Mouse (Mus musculus) thymus, adult 2 months (tissue): ENCODE results near the gene Irs1. TPM values are rescaled to one million over a fixed set of nuclear protein-coding genes. Genes with fewer than 3 reads are reported as not detected.

Experiments
- DNase-seq: peaks from one replicate; pipeline ENCODE4 v3.0.0; 2021
- H3K27ac ChIP-seq: fragments of 200-500 bp; 2 replicates; pipeline ENCODE4 v1.5.1; 2012; ENCODE audit warnings: low read length, control low read depth; ENCODE audit not compliant: control insufficient read depth, insufficient read depth
- H3K27me3 ChIP-seq: fragments of 200-500 bp; 2 replicates; pipeline ENCODE4 v1.6.1; 2012; ENCODE audit warnings: mild to moderate bottlenecking, low read length, moderate library complexity, mixed read lengths; ENCODE audit not compliant: control insufficient read depth, insufficient read depth
- H3K36me3 ChIP-seq: fragments of 200-500 bp; 2 replicates; pipeline ENCODE4 v1.6.1; 2012; ENCODE audit warnings: mild to moderate bottlenecking, low read length, moderate library complexity; ENCODE audit not compliant: control insufficient read depth, insufficient read depth
- H3K4me1 ChIP-seq: fragments of 200-500 bp; replicated peaks from 2 replicates; pipeline ENCODE4 v1.6.1; 2012; ENCODE audit warnings: low read length; ENCODE audit not compliant: control insufficient read depth, insufficient read depth
- H3K4me3 ChIP-seq: fragments of 200-500 bp; 2 replicates; pipeline ENCODE4 v1.5.1; 2012; ENCODE audit warnings: mild to moderate bottlenecking, low read length, control low read depth, moderate library complexity; ENCODE audit not compliant: control insufficient read depth, insufficient read depth
- CTCF ChIP-seq: fragments of 200-500 bp; IDR thresholded peaks from 2 replicates; pipeline ENCODE4 v1.5.1; 2012; ENCODE audit warnings: mild to moderate bottlenecking, control low read depth, low read length, moderate library complexity, borderline replicate concordance; ENCODE audit not compliant: control insufficient read depth, poor library complexity, insufficient read depth; ENCODE audit errors: extremely low read depth
- POLR2A ChIP-seq: fragments of 200-500 bp; IDR thresholded peaks from 2 replicates; pipeline ENCODE4 v1.6.1; 2012; ENCODE audit warnings: mild to moderate bottlenecking, low read length, control low read depth, moderate library complexity; ENCODE audit not compliant: control insufficient read depth, poor library complexity, insufficient read depth; ENCODE audit errors: extremely low read depth
- WGBS: fragments of 180-500 bp; shearing (Covaris S2); methylation state at CpG from one replicate; pipeline ENCODE4 v1.1.7; 2018; 5-methylcytosine and 5-hydroxymethylcytosine counted together
- polyA plus RNA-seq: library from polyadenylated mRNA; depleted of rRNA; stranded (reverse); fragments of >200 nt; gene quantifications from 2 replicates; pipeline ENCODE4 v1.2.3, GENCODE M21; 2012; rRNA removed

The Irs1 gene
- polyA plus RNA-seq, 1 experiment, result 1.8 TPM

- no peaks in the 10 kb centered on the region for H3K36me3 ChIP-seq
- H3K4me1 ChIP-seq, result no peaks in the 10 kb centered on the region
- H3K27me3 ChIP-seq, result no peaks in the 10 kb centered on the region
- TF ChIP-seq POLR2A (no peak), CTCF (no peak)
- no peak overlapping the region for H3K4me3 ChIP-seq
- no peak overlapping the region for H3K27ac ChIP-seq
- no peak for DNase-seq
- WGBS, result 73% methylated on average over 3 of the region's 3 CpGs
These were observed 99.6 kb downstream of the Irs1 start for GRCm38 (mm10) chr1:82191579-82191978.

DNA sequence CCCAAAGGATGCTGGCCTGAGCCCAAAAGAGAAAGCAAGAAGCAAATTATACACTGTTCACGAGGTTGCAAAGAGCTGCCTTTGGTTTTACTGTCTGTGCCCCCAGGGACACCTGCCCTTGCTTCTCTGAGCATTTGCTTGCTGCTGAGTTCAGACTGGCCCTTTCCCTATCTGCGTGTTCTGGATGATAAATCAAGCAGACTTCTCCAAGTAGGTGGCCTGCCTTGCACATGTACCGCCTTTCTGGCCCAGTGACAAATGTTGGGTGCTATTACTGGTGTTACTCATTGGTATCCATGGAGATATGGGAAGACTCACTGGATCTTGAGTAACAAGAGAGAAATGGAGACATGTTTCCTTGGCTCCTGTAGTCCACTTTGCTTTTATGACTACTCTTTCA lies 101.7 kb downstream of the Irs1 start:
- Histone ChIP-seq H3K4me1 (no peaks in the 10 kb centered on the region), H3K27ac (no peak overlapping the region), H3K27me3 (no peaks in the 10 kb centered on the region), H3K36me3 (no peaks in the 10 kb centered on the region), H3K4me3 (no peak overlapping the region)
- DNase-seq, result no peak
- TF ChIP-seq POLR2A (no peak), CTCF (no peak)
- WGBS, result 78% methylated on average over 3 of the region's 3 CpGs

DNA sequence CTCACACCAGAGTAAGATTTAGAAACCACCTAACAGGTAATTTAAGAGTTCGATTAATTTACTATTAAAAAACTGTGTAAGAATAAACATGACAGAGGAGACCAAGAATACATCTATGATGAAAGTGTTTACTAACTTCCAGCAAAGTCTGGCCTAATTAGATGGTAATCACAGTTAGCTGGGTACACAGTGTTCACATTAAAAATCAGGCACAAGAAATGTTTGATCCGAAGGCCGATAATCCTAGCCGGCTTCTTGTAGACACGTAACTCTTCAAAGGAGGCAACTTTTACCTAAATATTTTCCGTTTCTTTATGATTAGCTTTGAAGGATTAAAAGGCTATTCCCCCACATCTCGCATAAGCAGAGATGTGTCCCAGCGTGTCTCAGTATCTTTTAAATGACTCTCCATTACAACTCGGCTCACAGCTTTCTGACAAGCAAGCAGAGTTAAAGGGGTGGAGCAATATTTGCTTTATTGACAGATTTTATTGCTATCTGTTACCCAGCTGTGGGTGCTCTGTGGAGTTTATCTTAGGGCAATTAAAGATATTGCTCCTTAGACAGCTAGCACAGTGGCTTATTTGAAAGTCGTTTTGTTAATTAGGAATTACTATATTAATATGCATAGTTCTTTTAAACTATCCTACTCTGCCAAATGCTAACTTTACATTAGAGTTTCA lies 102.5 kb downstream of the Irs1 start:
- H3K27me3 ChIP-seq, result no peaks in the 10 kb centered on the region
- TF ChIP-seq CTCF, result no peak
- no peak for TF ChIP-seq POLR2A
- H3K27ac ChIP-seq, result no peak overlapping the region
- H3K4me1 ChIP-seq, result no peaks in the 10 kb centered on the region
- no peaks in the 10 kb centered on the region for H3K36me3 ChIP-seq
- H3K4me3 ChIP-seq, result no peak overlapping the region
- DNase-seq, result no peak
- WGBS, result 90% methylated on average over 10 of the region's 10 CpGs

- Histone ChIP-seq H3K36me3 (no peaks in the 10 kb centered on the region), H3K4me3 (no peak overlapping the region), H3K27ac (no peak overlapping the region), H3K27me3 (no peaks in the 10 kb centered on the region), H3K4me1 (no peaks in the 10 kb centered on the region)
- no peak for TF ChIP-seq POLR2A
- TF ChIP-seq CTCF, result no peak
- WGBS, result 81% methylated on average over 8 of the region's 8 CpGs
- no peak for DNase-seq
These were observed 107.2 kb downstream of the Irs1 start for GRCm38 (mm10) chr1:82183913-82184442.

Other genes starting within 250 kb of the Irs1 start
- gene Gm9747, start 58.3 kb downstream of the Irs1 start, polyA plus RNA-seq, result not detected in 2 replicates
- gene Rhbdd1, start 25.0 kb upstream of the Irs1 start, polyA plus RNA-seq, result 9.8 and 10.7 TPM in 2 replicates